Mouse (Mus musculus) myocyte (in vitro differentiated cells): ENCODE data around the gene Acly.

Experiments used
- CEBPB ChIP-seq: IDR thresholded peaks from 2 replicates; pipeline ENCODE4 v1.6.1; 2011; ENCODE audit warnings: mild to moderate bottlenecking, moderate library complexity; ENCODE audit not compliant: poor library complexity, insufficient read depth, severe bottlenecking
- E2F4 ChIP-seq: IDR thresholded peaks from one replicate; pipeline ENCODE4 v1.6.1; 2011; ENCODE audit warnings: mild to moderate bottlenecking, control low read depth, moderate library complexity; ENCODE audit not compliant: insufficient read depth
- POLR2A ChIP-seq: IDR thresholded peaks from one replicate; pipeline ENCODE4 v1.6.1; 2011; ENCODE audit warnings: low read depth, mild to moderate bottlenecking, control low read depth, moderate library complexity; ENCODE audit not compliant: insufficient read length
- POLR2AphosphoS2 ChIP-seq: IDR thresholded peaks from one replicate; pipeline ENCODE4 v1.6.1; 2011; ENCODE audit warnings: low read depth, control low read depth; ENCODE audit not compliant: insufficient read length
- SRF ChIP-seq: IDR thresholded peaks from one replicate; pipeline ENCODE4 v1.6.1; 2011; ENCODE audit warnings: low read depth; ENCODE audit not compliant: control insufficient read depth, insufficient read length
- TCF12 ChIP-seq: IDR thresholded peaks from one replicate; pipeline ENCODE4 v1.6.1; 2011; ENCODE audit warnings: mild to moderate bottlenecking, control low read depth; ENCODE audit not compliant: poor library complexity, insufficient read depth, severe bottlenecking
- USF1 ChIP-seq: IDR thresholded peaks from one replicate; pipeline ENCODE4 v1.6.1; 2011; ENCODE audit warnings: low read depth, mild to moderate bottlenecking, control low read depth, moderate library complexity

DNA sequence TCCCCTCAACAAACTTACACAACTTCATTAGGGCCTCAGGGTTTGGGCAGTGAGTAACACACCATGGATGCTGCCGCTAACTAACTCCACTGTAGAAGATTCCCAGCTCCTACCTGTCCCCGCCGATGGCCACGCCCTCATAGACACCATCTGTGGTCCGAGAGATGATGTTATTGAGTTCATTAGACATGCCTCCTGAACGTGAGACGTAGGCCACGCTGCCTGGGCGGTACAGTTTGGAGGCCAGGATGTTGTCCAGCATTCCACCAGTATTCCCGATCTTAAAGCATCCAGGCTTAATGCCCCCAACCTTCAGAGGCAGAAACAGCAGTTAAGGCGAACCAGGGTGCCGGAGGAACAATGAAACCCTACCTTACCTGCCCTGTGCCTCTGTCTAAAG, 34.0 kb downstream of the Acly start:
- no peak for TF ChIP-seq POLR2A
- TF ChIP-seq TCF12 = no peak
- TF ChIP-seq POLR2AphosphoS2 = no peak
- no peak for TF ChIP-seq USF1
- no peak for TF ChIP-seq CEBPB
- TF ChIP-seq E2F4 = no peak
- no peak for TF ChIP-seq SRF
